Mouse (Mus musculus): Measurements from ENCODE around the gene Ly6g6f. TPM values are rescaled to one million over a fixed set of nuclear protein-coding genes. Genes with fewer than 3 reads are reported as not detected.

Gene Ly6g6f
- polyA plus RNA-seq, 1 experiment = not detected

DNA sequence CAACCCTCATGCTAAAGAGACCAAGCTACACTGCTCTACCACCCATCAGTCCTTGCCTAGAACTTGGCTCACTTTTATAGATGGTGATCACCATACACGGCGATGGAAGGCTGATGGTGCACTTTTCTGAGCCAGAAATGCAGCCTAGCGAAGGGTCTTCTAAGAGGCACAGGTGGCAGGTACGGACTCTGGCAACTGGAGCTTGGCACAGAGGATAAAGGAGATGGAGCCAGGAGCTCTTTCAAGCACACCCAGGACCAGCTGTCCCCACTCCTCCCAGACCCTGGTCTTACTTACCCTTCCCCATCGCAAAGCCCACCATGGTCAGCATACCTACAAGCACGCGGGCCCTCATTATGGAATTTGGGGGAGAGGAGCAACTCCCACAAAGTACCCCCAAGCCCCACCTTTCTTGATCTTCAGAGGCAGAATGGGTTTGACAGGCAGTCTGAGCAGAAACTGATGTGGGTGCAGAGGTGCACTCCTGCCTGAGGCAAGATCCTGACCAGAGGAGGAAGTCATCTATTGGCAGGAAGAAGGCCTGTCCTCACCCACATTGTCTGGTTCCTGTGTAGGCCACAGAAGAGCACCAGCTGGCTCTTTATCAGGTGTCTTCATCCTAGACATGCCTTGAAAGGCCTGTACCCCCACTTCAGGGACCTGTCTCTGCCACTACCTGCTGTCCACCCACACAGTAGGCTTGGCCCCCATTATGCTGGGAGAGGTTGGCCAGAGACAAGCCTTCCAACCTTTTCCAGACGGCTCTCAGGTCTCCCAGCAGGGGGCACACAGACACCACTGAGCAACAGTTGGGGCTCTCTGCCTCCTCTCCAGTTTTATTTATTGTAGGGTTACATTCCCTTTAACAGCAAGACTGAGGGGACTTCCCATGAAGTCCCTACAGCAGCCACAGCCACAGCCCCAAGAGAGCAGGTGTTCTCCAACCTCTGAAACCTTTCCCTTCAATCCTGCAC is 29.9 kb upstream of the Ly6g6f start, which contains the start of gene Ly6g5b:
Gene Ly6g5b, minus strand, starts transcription at position 383 of the 974 bp plus-strand sequence.
- Histone ChIP-seq H3K4me3 (ENCODE audit: insufficient read depth, low read depth, low read length) (no peak within 1 kb of the TSS), H3K4me1 (ENCODE audit: control insufficient read depth, insufficient read depth, low read length) (no peaks in the 10 kb centered on the region), H3K27ac (ENCODE audit: insufficient read depth, low read depth, low read length) (no peak within 1 kb of the TSS)
- TF ChIP-seq POLR2A (IDR thresholded peaks at IDR 0.05; ENCODE audit: insufficient read depth, low read depth, low read length) (no peak), CTCF (IDR thresholded peaks at IDR 0.05; ENCODE audit: insufficient read depth, low read depth, low read length) (no peak)
- WGBS = 85% methylated on average over 8 of the region's 8 CpGs

DNA sequence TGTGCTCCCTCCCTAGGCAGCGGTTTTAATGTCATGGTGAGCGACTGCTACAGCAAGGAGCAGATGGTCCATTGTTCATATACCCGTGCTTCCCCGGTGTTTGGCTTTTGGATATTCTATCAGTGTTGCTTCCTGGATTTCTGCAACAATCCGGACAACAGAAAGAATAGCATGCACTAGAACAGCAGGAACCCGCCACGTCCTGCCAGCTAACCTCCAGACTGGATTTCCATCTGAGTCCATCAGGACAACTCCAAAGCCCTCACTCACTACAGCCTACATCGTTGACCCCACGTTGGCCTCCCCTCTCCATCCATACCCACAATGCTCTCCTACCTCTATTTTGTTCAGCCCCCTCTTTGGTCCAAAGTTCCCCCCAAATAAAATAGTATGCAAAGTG is 26.4 kb upstream of the Ly6g6f start:
- WGBS = 72% methylated on average over 9 of the region's 9 CpGs
- TF ChIP-seq CTCF (IDR thresholded peaks at IDR 0.05; ENCODE audit: insufficient read depth, low read depth, low read length) (no peak), POLR2A (IDR thresholded peaks at IDR 0.05; ENCODE audit: insufficient read depth, low read depth, low read length) (no peak)
- Histone ChIP-seq H3K27ac (ENCODE audit: insufficient read depth, low read depth, low read length) (no peak overlapping the region), H3K4me1 (ENCODE audit: control insufficient read depth, insufficient read depth, low read length) (no peaks in the 10 kb centered on the region), H3K4me3 (ENCODE audit: insufficient read depth, low read depth, low read length) (no peak overlapping the region)

DNA sequence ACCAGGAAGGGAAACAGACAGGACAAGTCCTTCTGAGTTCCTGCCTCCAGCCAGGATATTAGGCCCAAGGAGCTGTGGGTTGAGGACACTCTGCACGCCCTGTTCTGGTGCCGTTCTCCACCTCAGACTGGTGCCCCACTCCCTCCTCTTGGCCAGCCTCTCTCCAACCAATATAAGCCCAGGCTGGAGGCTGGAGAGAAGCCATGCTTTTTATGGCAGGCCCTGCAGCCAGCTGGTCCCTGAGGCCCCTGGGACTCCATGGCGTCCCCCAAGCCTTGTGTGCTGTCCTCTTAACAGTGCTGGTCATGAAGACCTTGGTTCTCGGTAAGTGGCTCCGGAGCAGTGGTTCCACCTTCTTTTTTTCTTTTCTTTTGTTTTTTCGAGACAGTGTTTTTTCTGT is 22.7 kb upstream of the Ly6g6f start, which contains the start of gene Ly6g5c:
Gene Ly6g5c, plus strand, starts transcription at position 183 of the 400 bp plus-strand sequence.
- WGBS = 80% methylated on average over 6 of the region's 6 CpGs
- no peak for TF ChIP-seq CTCF (IDR thresholded peaks at IDR 0.05; ENCODE audit: insufficient read depth, low read depth, low read length)
- TF ChIP-seq POLR2A (IDR thresholded peaks at IDR 0.05; ENCODE audit: insufficient read depth, low read depth, low read length) = no peak
- no peak within 1 kb of the TSS for H3K27ac ChIP-seq (ENCODE audit: insufficient read depth, low read depth, low read length)
- H3K4me1 ChIP-seq (ENCODE audit: control insufficient read depth, insufficient read depth, low read length) = peaks cover 2% of the 10 kb centered on the region; the same call in 1 of the 2 replicates
- no peak within 1 kb of the TSS for H3K4me3 ChIP-seq (ENCODE audit: insufficient read depth, low read depth, low read length)

DNA sequence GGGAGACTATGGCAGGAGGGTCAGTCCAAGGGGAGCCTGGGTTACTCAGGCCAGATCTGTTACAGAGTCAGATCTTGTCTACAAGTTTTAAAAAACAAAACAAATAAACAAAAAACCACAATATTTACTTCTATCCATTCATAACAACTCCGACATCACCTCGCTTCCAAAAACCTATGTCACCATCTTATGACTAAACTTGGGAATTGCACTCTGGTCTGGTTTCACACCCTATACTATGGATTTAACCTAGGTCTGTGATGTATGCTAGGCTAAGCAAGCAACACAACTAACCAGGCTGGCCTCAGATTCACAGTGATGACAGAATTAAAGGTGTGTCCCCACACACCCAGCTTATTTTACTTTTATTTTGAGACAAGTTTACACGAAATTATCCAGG is 21.1 kb upstream of the Ly6g6f start:
- no peak overlapping the region for H3K27ac ChIP-seq (ENCODE audit: insufficient read depth, low read depth, low read length)
- no peak for TF ChIP-seq POLR2A (IDR thresholded peaks at IDR 0.05; ENCODE audit: insufficient read depth, low read depth, low read length)
- TF ChIP-seq CTCF (IDR thresholded peaks at IDR 0.05; ENCODE audit: insufficient read depth, low read depth, low read length) = no peak
- no peak overlapping the region for H3K4me3 ChIP-seq (ENCODE audit: insufficient read depth, low read depth, low read length)
- H3K4me1 ChIP-seq (ENCODE audit: control insufficient read depth, insufficient read depth, low read length) = peaks cover 2% of the 10 kb centered on the region; the same call in 1 of the 2 replicates
- 60% methylated on average over 3 of the region's 3 CpGs for WGBS

DNA sequence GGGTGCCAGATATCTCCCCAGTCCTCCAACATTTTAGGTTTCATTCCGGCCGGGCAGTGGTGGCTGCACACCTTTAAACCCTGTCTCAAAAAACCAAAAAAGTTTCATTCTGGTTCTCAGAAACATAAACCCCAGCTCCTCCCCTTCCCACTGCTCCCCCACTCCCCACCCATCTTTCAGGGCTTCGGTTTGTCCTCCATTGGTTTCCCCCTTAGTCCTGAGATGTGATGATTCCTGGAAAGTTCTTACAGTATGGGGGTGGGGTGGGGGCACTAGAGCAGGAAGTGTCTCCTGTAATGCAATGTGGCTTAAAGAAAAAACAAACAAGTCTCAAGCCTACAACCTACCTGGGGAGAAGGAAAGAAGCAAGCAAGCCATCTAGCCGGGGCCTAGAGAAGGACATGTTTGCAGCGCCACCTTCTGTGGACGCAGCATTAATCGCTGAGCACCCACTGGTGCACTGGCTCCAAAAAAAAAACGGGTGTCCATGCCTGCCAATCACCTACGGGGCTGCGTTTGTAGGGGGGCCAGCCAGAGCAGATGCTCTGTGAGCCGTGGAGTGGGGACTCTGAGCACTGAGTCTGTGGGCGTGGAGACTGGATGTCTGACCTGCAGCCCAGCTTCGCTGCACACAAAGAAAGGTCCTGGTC is 20.5 kb upstream of the Ly6g6f start:
- Histone ChIP-seq H3K4me1 (ENCODE audit: control insufficient read depth, insufficient read depth, low read length) (peaks cover 2% of the 10 kb centered on the region; the same call in 1 of the 2 replicates), H3K4me3 (ENCODE audit: insufficient read depth, low read depth, low read length) (no peak overlapping the region), H3K27ac (ENCODE audit: insufficient read depth, low read depth, low read length) (no peak overlapping the region)
- TF ChIP-seq CTCF (IDR thresholded peaks at IDR 0.05; ENCODE audit: insufficient read depth, low read depth, low read length) (0 out of 2 replicates have a peak, but pooled peaks have one; percentile 11), POLR2A (IDR thresholded peaks at IDR 0.05; ENCODE audit: insufficient read depth, low read depth, low read length) (no peak)
- WGBS = 25% methylated on average over 13 of the region's 13 CpGs

DNA sequence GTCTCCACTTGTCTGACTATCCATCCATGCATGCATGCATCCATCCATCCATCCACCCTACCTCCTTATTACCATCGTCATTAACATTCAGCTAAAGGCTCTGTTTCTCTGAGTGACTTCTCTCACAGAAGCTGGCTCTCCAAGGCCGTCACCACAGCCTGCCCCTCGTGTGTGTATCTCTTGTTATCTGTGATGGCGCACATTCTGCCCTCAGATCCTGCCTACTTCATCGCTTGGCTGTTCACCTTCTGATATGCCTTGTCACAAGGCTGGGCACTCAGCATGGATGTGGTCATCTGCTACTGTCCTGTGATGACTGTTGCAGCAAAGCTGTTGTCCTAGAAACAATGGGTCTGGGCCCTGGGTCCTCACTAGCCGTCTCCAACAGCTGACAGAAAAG is 19.3 kb upstream of the Ly6g6f start:
- TF ChIP-seq POLR2A (IDR thresholded peaks at IDR 0.05; ENCODE audit: insufficient read depth, low read depth, low read length) = no peak
- TF ChIP-seq CTCF (IDR thresholded peaks at IDR 0.05; ENCODE audit: insufficient read depth, low read depth, low read length) = no peak
- no peak overlapping the region for H3K4me3 ChIP-seq (ENCODE audit: insufficient read depth, low read depth, low read length)
- H3K4me1 ChIP-seq (ENCODE audit: control insufficient read depth, insufficient read depth, low read length) = peaks cover 2% of the 10 kb centered on the region; the same call in 1 of the 2 replicates
- WGBS = 74% methylated on average over 6 of the region's 6 CpGs
- no peak overlapping the region for H3K27ac ChIP-seq (ENCODE audit: insufficient read depth, low read depth, low read length)

DNA sequence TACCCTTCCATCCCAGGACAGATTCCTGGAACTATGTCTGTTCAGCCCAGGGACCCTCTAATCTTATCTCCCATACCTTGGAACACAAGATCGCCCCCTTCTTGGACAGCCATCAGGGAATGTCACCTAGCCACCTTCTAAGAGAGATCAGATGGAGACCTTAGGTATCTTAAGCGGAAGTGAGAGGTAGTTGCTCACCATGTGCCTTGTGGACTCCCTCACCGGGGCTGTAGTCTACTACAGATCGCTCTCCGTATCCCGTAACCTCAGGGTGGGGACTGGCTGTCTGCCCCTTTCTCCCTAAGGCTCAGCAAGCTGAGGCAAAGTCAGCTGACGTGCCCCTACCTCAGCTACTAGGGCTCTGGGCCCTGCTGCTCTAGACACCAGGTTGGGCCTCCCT is 18.7 kb upstream of the Ly6g6f start:
- WGBS = 88% methylated on average over 7 of the region's 7 CpGs

DNA sequence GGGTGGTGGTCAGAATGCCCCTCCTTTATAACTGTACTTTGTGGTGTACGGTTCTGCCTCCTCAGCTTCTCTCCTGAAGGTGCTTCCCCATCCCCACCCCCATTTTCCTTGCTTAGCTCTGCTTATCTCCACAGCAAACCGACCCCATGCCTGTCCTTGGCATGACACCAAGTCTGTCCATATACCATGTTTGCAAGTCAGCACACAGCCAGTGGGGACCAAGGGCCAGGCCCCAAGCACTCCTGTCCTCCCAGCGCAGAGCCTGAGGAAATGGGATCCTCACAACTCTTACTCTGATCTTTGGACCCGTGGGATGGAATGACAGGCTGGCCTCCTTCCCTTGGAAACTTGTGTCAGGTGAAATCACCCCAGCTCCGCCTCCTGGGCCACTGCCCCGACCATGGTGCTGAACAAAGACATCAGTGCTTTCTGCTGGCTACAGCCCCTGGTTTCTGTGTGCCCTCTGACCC is 17.8 kb upstream of the Ly6g6f start:
- WGBS = 76% methylated on average over 6 of the region's 6 CpGs
- TF ChIP-seq CTCF (IDR thresholded peaks at IDR 0.05; ENCODE audit: insufficient read depth, low read depth, low read length) (no peak), POLR2A (IDR thresholded peaks at IDR 0.05; ENCODE audit: insufficient read depth, low read depth, low read length) (no peak)
- no peak overlapping the region for H3K27ac ChIP-seq (ENCODE audit: insufficient read depth, low read depth, low read length)
- H3K4me3 ChIP-seq (ENCODE audit: insufficient read depth, low read depth, low read length) = no peak overlapping the region
- H3K4me1 ChIP-seq (ENCODE audit: control insufficient read depth, insufficient read depth, low read length) = peaks cover 2% of the 10 kb centered on the region; the same call in 1 of the 2 replicates

More for the DNA sequence above, 18.7 kb upstream of the Ly6g6f start:
- H3K4me3 ChIP-seq (ENCODE audit: insufficient read depth, low read depth, low read length) = no peak overlapping the region
- H3K27ac ChIP-seq (ENCODE audit: insufficient read depth, low read depth, low read length) = no peak overlapping the region
- TF ChIP-seq POLR2A (IDR thresholded peaks at IDR 0.05; ENCODE audit: insufficient read depth, low read depth, low read length) (no peak), CTCF (IDR thresholded peaks at IDR 0.05; ENCODE audit: insufficient read depth, low read depth, low read length) (no peak)
- H3K4me1 ChIP-seq (ENCODE audit: control insufficient read depth, insufficient read depth, low read length) = peaks cover 2% of the 10 kb centered on the region; the same call in 1 of the 2 replicates
